Mouse (Mus musculus) cerebellum, adult 2 months (tissue): ENCODE measurements around the gene Muc1.
"Not testable (repeated sequence)": the region's sequence is repeated elsewhere in the genome, so short reads cannot be mapped to it uniquely, and the experiment has no call there.

Source experiments
- CTCF ChIP-seq: fragments of 200-500 bp; IDR thresholded peaks from 2 replicates; pipeline ENCODE4 v1.5.1; 2011; ENCODE audit warnings: low read depth, mild to moderate bottlenecking, control low read depth, low read length, moderate library complexity, borderline replicate concordance; ENCODE audit not compliant: insufficient read depth
- POLR2A ChIP-seq: fragments of 200-500 bp; IDR thresholded peaks from 2 replicates; pipeline ENCODE4 v1.6.1; 2011; ENCODE audit warnings: low read length, control low read depth, borderline replicate concordance; ENCODE audit not compliant: insufficient read depth

DNA sequence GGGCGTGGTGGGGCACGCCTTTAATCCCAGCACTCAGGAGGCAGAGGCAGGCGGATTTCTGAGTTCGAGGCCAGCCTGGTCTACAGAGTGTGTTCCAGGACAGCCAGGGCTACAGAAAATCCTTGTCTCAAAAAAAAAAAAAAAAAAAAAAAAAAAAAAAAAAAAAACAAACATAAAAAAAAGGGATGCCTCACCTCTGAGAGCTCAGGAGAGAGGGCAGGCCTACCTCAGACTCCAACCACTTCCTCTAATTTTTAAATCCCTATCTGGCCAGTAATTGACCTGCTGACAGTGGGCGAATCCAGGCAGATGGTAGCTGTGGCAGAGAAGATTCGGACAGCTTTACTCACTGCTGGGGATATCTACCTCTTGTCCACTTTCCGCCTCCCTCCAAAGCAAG, 12.4 kb upstream of the Muc1 start:
- not testable (repeated sequence) for TF ChIP-seq POLR2A, CTCF
